Mouse (Mus musculus): ENCODE measurements at regions not wholly inside any gene's neighbourhood (a gene's known extent, or its start where the extent isn't known, plus 50 kb on each side); places are given as distances from the start of the nearest gene placed in this dataset.

DNA sequence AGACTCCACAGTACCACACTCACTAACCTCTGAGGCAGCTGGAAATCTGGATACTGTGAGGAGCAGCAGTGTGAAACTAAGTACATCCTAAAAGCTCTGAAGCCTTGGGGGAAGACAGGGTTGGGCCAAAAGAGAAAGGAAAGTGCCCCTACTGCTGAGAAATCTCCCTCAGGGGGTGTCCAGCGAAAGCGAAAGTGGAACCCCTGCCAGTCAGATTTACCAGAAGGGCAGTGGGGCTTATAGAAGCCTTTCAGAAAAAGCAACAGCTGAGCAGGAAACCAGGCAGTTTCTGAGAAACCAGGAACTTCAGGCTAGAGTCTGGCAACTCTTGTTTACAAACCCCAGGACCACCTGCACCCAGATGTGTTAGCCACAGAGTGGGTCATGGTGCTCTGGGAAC, 251.3 kb upstream of the Jun start:
- no peak for DNase-seq (ENCODE audit: extremely low spot score in 1 of 2, low spot score in 1 of 2)

DNA sequence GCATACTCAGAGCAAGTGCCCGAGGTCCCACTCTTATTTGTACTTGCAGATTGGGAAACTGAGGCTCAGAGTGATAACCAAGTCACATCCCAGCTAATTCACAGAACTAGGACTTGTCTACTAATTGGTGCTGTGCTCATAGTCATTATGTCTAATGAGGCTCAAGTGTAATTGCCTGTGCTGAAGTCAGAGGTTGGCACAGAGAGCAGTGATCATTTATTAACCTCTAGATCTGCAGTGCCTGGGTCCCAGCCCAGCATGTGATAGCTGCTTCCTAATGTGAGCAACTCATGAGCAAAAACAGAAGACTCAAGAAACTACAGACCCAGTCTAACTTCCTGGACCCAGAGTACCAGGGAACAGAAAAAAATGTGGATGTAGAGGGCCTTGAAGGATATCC, 252.0 kb upstream of the Jun start:
- no peak for DNase-seq (ENCODE audit: extremely low spot score in 1 of 2, low spot score in 1 of 2)

DNA sequence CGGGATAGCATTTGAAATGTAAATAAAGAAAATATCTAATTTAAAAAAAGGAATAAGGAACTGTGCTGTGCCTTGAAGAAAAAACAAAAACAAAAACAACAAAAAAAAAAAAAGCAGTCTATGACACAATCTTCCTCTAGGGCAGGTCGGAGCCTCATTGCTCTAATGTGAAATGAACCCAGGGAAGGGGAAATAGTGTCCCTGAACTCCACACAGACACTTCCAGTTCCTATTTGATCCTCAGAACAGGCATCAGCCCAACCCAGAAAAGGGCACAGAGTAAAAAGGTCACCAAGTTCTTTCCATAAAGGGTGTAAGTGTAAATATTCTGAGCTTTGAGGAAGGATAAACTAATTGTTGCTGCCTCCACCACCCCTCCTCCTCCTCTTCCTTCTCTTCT, 250.2 kb upstream of the Fggy start:
- DNase-seq (ENCODE audit: extremely low spot score in 1 of 2, low spot score in 1 of 2), result no peak

DNA sequence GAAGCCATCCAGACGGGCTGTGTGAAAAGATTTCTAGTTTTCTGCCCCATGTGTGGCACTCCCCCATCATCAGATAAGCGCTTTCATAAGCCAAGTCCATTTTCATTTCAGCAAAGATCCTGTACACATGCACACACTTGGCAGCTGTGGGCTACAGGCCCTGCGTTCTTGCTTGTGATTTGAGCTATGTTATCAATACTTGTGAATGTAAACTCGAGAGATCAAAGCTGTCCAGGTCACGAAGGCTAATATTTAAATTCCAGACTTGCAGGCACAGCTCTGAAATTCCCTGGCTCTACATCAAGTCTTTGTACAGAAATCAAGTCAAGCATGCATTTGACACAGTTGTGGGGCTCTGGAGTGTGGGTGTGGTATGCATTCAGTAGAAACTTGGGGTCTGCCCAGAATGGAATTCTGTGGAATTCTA, 248.8 kb upstream of the Fggy start:
- no peak for DNase-seq (ENCODE audit: extremely low spot score in 1 of 2, low spot score in 1 of 2)

DNA sequence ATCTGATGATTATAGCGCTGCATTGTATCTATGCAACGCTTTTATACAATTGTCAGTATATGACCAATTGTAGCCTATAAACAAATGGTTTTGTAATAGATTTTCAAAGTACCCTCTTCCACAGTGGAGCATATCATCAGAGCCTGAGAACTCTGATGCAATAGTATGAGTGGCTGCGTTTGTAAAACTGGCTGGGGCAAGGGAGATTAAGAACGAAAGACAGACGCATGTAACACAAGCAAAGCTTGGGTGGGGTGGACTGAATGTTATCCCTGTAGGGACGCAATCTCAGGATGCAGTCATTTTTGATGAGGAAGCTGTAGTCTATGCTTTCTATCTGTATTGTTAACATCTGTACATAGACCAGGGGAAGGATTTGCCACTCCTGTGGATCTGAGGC, 246.9 kb upstream of the Fggy start:
- no peak for DNase-seq (ENCODE audit: extremely low spot score in 1 of 2, low spot score in 1 of 2)

DNA sequence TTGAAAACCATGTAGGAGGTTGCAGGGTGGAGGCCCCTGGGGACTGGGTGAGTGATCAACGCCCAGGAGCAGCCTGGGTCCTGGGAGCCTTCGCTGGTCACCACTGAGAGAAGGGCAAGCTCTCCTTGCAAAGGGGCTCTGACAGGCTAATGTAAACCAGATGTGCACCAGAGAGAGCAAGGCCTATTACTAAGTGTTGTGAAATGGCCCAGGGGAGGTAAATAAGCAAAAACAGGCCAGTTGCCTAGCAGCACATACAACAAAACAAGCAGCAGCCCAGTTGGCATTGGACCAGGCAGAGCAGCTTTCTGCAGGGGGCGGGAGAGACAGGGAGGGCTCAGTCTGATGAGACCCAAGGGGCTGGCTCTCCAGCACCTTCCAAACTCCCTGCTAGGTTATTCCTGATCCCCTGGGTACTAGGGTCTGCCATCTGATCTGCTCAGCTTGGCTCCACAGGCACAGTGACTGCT, 239.5 kb upstream of the Fggy start:
- peak in 1 of 2 experiments; percentile 2 for DNase-seq (ENCODE audit: extremely low spot score in 1 of 2, low spot score in 1 of 2)

DNA sequence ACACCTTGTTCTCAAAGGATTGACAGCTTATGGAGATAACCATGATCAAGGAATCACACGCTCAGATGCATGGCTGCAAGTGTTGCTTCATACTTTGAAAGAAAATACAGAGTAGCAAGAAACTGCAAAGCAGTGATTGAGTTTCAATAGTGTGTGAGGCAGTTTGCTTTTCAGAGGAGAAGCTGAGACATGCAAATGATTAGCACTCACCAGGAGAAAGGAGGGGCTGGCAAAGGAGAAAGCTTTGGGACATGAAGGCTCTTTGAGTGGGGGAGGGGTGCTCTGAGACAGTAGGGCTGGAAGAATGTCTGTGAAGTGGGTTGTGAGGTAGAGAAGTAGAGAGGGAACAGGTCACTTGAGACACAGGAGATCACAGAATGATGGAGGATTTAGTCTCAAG, 238.7 kb upstream of the Fggy start:
- no peak for DNase-seq (ENCODE audit: extremely low spot score in 1 of 2, low spot score in 1 of 2)

DNA sequence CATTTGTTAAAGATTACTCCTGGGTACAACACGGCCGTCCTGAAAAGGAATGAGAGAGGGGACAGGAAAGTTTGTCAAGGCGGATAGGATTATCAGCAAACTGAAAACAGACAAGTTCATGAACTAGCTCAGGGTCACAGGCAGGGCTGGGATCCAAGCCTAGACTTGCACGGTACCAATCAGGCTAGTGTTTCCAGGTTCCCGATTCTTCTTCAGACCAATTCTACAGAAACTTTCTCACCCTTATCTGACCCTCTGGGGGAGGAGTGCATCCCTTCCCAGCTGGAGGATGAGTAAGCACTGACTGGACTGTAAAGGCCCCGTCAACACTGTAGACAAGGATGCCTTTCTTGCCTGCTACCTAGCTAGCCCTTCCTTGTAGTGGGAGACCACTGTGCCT, 238.3 kb upstream of the Fggy start:
- no peak for DNase-seq (ENCODE audit: extremely low spot score in 1 of 2, low spot score in 1 of 2)

DNA sequence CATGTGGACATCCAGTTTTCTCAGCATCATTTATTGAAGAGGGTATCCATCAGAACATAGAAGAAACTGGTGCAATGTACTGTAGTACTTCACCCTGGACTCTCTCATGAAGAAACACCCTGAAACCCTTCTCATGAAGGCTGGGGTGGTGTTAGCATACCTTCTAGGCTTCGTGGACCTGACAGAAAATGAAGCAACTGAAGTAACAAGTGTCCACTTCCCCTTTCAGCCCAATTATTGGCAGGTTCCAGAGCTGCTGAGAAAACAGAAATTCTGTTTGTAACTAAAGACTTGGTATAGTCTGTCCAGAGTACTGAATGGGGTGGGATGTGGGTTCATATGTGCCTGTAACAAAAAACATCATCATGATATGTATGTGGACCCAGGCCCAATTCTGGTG, 231.4 kb upstream of the Fggy start:
- DNase-seq (ENCODE audit: extremely low spot score in 1 of 2, low spot score in 1 of 2), result no peak

DNA sequence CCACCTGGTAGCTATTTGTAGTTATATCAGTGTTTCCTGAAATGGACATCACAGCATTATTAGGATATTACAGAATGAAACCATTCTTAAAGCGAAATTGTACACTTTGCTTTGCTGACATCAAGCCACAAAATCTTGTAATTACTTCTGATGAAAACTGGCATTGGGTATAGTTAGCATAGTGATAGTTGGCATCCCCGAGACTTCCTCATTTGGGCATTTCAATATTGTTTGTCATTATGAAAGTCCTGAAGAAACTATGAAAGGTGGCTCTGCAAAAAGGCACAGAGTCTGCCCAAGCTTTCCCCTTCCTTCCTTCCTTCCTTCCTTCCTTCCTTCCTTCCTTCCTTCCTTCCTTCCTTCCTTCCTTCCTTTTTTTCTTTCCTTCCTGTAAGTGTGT, 217.5 kb upstream of the Fggy start:
- DNase-seq (ENCODE audit: extremely low spot score in 1 of 2, low spot score in 1 of 2), result no peak

DNA sequence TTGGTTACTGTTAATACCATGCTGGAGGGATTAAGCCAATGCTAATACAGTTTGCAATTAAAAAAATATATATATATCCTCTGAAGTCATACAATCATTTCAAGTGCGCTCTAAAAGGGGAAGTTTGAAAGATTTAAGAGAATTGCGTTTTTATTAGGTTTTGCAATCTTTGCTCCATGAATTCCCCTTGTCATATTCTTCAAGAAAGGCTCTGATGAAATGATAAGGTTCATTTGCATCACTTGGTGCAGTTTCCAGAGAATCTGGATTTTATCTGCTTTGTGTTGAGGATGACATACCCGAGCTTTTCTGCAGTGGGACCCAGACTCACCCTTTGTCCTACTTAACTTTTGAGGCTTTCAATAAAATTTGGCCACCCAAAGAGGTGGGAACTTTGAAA, 216.4 kb upstream of the Fggy start:
- DNase-seq (ENCODE audit: extremely low spot score in 1 of 2, low spot score in 1 of 2), result no peak

DNA sequence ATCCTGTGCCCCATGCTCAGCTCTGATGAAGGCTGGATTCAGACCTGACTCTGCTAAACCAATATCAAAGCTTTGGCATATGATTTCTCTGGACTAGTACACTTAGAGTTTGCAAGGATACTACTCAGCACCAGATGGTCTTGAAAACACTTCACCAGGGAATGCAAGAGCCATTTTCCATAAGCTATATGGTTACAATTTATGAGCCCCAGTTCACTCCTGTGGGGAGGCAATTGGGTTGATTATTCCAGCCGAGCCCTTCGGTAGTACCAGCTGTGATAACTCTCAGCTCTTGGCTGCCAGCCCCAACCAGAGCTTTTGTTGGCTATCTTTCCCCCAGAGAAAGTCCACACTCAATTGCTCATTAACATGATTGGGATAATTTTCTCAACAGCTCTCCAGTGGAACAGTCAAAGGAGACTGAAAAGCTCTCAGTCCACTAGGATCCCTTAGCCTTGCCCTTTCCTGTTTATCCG, 210.5 kb upstream of the Fggy start:
- DNase-seq (ENCODE audit: extremely low spot score in 1 of 2, low spot score in 1 of 2), result peak in 1 of 2 experiments; percentile 41

DNA sequence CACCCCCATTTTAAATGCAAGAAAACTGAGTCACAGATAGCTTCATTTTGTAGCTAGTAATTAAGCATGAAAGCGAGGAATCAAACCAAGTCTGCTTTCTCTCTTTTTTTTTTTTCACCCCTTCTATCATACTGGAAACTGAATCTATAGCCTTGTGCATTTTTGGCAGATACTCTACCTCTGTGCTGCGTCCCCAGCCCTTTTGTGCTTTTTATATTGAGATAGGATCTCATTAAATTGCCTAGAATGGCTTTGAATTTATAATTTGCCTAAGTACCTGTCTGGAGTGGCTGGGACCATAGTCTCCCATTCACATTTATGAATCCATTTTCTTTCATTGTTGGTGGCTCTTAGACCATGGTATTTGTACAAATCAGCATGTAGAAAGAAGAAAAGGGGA, 209.9 kb upstream of the Fggy start:
- DNase-seq (ENCODE audit: extremely low spot score in 1 of 2, low spot score in 1 of 2), result no peak

DNA sequence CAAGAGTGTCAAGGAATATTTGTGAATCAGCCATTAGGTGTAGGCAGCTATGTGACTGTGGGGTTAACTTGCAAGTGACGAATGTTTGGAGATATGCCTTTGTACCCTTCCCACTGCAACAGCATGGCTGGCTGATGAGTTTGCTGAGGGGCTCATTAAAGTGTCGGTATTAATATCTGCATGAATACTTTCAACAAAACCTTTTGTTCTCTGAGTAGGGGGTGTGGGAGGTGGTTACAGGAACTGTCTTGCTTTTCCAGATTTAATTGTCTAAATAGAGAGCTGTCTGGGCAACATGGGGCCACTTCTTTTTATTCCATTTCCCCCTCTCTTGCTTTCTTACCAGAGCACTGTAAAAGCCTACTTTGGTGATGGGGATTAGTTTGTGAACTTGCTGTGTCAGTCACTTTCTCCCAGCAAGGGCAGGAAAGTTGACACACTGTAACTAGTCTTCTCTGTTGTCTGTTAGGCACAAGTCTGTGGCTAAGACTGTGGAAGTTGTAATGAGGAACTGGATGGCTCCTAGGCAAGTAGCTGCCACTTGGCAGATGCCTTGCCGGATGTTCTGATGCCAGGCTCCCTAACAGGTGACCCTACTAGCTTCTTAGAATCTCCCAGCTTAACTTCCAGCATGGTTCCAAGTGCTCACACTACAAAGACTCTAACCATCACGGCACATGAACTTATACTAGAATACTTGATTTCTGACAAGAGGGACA, 208.7 kb upstream of the Fggy start:
- no peak for DNase-seq (ENCODE audit: extremely low spot score in 1 of 2, low spot score in 1 of 2)

DNA sequence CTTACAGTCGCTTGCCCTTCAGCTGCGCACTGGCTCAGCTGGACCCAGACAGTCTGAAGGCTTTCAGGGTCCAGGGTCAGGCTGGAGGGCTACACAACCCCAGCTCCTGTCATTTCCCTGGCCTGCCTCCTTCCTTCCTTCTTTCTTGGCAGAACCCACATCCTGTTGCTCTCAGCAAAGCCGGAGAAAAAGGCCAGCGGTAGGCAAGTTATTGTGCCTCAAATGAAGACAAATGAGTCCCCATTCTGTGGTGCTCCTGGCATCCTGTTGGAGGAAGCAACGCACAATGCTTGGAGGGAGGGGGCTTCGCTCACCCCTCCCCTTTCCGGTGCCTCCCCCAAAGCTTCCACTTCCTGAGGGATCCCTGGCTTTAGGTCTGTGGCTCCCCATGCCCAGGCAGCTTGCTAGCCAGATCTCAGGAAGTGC, 203.4 kb upstream of the Fggy start:
- DNase-seq (ENCODE audit: extremely low spot score in 1 of 2, low spot score in 1 of 2), result no peak

DNA sequence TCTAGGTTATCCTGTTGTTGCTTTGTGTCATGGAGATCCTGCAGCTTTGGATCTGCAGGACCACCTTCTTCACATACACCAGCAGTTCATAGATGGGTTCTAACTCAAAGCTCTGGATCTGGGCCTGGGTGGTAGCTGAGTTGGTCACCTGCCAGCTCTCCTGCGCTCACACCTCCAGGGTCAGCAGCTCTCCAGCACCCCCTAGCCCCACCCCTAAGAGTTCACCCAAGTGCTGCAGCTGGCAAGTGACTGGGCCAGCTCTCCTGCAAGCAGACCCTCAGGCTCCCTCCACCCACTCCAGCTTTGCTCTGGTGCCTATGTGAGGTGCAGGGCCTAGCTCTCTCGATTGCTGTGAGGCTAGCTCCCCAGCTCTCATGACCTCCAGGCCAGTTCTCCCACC, 198.6 kb upstream of the Fggy start:
- no peak for DNase-seq (ENCODE audit: extremely low spot score in 1 of 2, low spot score in 1 of 2)

DNA sequence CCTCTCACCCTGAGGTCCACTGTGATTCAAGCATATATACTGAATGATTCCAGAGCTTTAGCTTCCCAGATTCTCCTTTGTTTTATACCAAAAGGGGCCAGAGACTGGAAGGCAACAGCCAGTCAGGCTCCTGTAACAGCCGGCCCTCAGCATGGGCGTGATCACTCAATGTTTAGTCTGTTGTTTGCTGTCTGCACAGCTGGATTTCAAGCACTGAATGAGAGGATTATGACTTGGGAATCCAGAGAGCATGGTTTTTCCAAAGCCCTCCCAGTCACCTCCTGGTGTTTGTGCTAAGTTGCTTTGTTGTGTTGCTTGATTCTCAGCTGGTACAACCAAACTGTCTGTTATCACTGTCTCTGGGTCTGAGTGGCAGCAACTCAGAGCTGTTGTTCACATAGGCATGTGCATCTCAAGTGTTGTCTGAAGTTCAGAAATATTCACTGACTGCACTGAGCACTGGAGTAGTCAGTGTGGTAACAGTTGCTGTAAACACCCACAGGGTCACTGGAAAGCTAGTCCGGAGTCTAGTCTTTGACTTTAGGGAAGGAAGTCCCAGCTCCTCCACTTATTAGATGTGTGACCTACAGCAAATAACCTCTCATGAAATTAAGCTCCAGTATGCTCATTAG, 196.9 kb upstream of the Fggy start:
- no peak for DNase-seq (ENCODE audit: extremely low spot score in 1 of 2, low spot score in 1 of 2)

DNA sequence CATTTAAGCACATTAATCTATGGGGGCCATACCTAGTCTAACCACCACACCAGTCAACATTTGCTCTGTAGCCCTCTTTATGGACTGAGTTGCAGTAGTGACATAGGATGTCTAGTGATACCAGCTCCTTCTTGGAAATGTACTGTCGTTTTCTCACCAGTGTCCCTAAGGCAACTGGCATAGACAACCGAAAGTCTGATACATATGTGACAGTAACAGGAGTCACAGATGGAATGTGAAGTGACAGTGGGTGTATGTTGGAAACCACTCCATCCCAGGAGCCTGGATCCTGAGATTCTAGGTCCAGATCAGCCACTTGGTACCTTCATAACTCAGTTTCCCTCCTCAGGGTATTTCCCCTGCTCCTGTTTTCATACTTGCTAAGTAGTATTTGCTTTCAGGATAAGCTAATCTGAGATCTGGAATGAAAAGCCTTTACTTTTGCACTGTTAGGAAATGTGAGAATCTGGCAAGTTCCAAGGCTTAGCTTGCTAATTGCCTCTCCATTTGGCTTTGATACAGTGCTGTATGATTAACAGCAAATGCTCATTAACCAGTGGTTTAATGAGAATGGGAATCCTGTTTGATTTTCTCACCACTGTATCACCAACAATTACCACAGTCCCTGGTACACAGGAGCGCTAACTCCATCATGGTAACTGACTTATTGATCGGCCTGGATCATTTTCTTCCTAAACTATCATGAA, 192.8 kb upstream of the Fggy start:
- DNase-seq (ENCODE audit: extremely low spot score in 1 of 2, low spot score in 1 of 2), result no peak

DNA sequence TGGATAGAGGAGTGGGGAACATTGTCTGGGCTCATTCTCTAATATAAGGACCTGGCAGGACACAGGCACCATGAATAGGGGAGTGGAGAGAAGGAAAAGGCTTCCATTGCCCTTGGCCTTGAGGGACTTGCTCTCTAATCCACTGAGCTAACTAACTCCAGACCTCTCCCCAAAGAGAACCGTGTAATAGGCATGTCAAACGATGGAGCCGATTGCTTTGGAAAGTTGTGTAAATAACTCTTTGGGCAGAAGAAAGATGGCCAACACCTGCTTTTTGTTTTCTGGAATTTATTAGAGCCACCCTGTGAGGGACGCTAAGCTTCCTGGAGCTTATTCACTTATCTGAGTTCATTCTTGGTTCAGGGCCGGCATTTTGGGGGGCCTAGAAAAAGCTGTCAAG, 180.9 kb upstream of the Fggy start:
- DNase-seq (ENCODE audit: extremely low spot score in 1 of 2, low spot score in 1 of 2), result no peak

DNA sequence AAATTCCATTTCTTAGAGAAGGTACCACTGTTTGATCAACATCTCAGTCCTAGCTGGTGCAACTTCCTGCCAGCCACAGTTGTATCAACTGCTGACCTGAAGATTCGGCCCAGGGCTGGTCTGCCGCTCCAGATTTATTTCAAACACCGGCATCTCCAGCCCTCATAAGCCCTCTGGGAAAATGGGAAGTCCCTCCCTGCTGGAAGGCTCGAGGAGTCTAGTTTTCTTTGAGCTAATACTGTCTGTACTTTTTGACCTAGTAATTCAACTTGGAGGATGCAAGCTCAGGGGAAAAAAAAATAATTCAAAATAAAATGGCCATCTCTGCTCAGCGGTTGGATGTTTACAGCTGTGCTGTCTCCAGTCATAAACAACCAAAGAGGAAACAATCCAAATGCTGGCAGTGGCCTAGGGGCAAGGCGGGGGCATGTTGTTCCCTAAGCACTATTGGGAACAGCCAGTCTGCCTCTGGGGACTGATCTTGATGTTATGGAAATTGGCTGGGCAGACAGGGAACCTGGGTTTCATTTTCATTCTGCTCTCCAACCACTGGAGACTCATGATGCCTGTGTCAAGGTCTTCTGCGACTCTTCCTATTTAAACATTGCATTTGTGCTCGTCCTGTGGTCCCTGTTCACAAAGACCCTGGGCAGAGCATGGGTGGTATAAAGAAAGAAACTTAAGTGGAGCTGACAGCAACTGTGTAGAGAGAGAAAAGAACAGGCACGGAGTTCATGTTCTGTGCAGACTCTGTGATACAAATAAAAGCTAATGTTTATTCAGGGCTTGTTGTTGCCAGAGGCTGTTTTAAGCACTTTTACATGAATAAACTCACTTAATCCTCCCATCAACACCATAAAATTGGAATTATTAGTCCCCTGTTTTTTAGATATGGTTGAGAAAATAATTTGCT, 179.8 kb upstream of the Fggy start:
- DNase-seq (ENCODE audit: extremely low spot score in 1 of 2, low spot score in 1 of 2), result no peak

DNA sequence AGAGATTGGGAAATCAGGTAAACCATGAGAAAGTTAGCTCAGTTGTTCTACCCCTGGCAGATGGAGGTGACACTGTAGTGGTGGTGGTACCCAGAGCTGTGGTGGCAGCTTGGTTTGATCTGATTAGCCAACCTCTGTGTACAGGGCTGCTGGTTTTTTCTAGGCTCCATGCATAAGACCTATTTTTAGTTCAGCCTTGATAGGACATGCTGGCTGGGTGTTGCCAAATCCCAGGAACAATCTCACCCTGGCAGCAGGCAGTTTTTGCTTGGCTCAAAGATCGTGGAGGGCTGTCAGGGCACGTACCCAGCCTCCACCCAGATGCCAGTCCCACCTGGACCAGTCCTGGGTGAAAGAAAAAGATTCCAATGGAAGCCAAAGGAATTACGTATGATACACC, 178.7 kb upstream of the Fggy start:
- DNase-seq (ENCODE audit: extremely low spot score in 1 of 2, low spot score in 1 of 2), result no peak

Data from frontal cortex, adult 2 months (tissue).